Mouse (Mus musculus): ENCODE data around the gene Cd200r4. TPM values are rescaled to one million over a fixed set of nuclear protein-coding genes. Genes with fewer than 3 reads are reported as not detected.

Gene Cd200r4
- polyA plus RNA-seq (2014; fragmentation: Nextera tagmentation; extraction: Ambion mirVana), result not detected in 2 replicates

DNA sequence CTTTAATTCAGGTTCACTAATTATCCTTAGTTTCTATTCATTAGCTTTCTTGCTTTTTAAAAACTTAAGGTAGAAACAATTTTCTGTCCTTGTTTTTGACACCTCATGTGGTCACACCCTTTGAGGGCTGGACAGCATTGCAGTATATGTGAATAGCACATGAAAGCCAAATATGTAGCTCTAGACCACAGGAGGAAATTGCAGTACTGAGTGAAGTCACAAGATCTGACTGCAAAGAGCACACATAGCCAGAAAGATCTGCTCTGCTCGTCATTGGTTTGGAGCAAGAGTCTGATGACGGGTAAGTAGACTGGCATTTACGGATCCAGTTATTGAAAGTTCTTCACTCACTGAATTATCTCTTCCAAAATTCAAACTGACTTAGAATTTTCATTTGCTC lies at the start of gene Cd200r4:
Gene Cd200r4, plus strand, starts transcription at position 190 of the 400 bp plus-strand sequence.
- H3K36me3 ChIP-seq (replicated peaks; ENCODE audit: control insufficient read depth, insufficient read depth, low read depth, low read length), result no peaks in the 10 kb centered on the region
- no peaks in the 10 kb centered on the region for H3K27me3 ChIP-seq (ENCODE audit: control insufficient read depth, insufficient read depth, low read length)
- ATAC-seq (replicated peaks; ENCODE audit: insufficient number of reproducible peaks, low FRiP score, low TSS enrichment, low read depth) (no peak), DNase-seq (ENCODE audit: low spot score) (no peak)
- 88% methylated on average over 3 of the region's 3 CpGs for WGBS
- no peaks in the 10 kb centered on the region for H3K9me3 ChIP-seq (replicated peaks; ENCODE audit: control insufficient read depth, low read length)
- H3K27ac ChIP-seq (replicated peaks; ENCODE audit: low read depth, low read length), result no peak within 1 kb of the TSS
- no peak within 1 kb of the TSS for H3K9ac ChIP-seq (replicated peaks; ENCODE audit: low read length)
- H3K4me3 ChIP-seq (ENCODE audit: low read depth, low read length), result no peak within 1 kb of the TSS
- no peaks in the 10 kb centered on the region for H3K4me1 ChIP-seq (ENCODE audit: control insufficient read depth, insufficient read depth, low read length)
- no peak within 1 kb of the TSS for H3K4me2 ChIP-seq (ENCODE audit: low read depth, low read length)

DNA sequence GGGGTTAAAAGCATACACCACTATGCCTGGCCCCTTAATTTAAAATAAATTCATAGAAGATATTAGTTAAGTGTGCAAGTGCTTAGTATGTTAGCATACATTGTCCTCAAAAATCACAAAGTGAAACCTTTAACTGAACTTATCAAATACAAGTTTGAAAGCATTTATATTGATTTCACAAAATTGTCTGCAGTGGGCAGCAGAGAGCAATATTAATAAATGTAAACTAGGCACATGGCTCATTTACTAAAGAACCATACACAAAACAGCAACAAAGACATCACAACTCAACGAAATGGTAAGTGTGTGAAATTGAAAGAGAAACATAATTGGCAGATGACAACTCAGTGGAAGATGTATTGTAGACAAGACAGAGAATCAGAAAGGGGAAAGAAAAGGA lies 49.7 kb upstream of the Cd200r4 start:
- Histone ChIP-seq H3K9ac (replicated peaks; ENCODE audit: low read length) (no peak overlapping the region), H3K27ac (replicated peaks; ENCODE audit: low read depth, low read length) (no peak overlapping the region), H3K4me3 (ENCODE audit: low read depth, low read length) (no peak overlapping the region), H3K9me3 (replicated peaks; ENCODE audit: control insufficient read depth, low read length) (no peaks in the 10 kb centered on the region), H3K4me1 (ENCODE audit: control insufficient read depth, insufficient read depth, low read length) (no peaks in the 10 kb centered on the region), H3K27me3 (ENCODE audit: control insufficient read depth, insufficient read depth, low read length) (no peaks in the 10 kb centered on the region), H3K36me3 (replicated peaks; ENCODE audit: control insufficient read depth, insufficient read depth, low read depth, low read length) (no peaks in the 10 kb centered on the region), H3K4me2 (ENCODE audit: low read depth, low read length) (no peak overlapping the region)
- WGBS, result 59% methylated on average over 1 of the region's 1 CpGs
- ATAC-seq (replicated peaks; ENCODE audit: insufficient number of reproducible peaks, low FRiP score, low TSS enrichment, low read depth) (no peak), DNase-seq (ENCODE audit: low spot score) (no peak)

DNA sequence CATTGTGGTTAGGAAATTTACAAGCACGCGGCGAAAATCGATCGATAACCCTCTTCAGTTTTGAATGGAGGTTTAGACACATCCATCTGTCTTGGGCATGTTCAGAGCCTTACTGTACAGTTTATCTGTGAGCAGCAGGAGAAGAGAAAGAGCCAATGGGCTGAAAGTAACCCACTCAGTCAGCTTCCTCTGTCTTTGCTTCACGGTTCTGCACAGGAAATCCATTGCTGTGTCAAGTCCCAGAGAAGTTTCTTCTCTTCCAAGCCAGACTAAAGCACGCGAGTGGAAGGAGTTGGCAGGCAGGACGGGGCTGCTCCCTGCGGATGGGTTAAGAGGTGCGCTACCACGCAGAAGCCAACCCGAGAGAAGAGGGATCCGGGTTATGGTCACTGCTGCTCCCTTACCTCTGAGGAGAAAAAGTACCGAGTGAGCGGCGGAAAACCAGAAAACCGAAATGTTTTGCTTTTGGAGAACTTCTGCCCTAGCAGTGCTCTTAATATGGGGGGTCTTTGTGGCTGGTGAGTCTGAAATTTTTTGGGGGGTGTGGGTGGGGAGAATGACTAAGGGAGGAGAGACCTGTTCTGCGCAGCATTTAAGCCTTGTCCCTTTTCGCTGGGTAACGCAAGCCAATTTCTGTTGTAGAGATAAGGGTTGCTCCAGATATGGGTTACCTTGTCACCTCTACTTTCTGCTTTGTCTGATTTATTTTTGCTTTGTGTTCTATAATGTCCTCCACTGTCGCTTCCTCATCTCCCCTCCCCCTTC lies 45.8 kb upstream of the Cd200r4 start, which contains the start of gene Cd200r1:
Gene Cd200r1, plus strand, starts transcription at position 182 of the 765 bp plus-strand sequence.
- no peak within 1 kb of the TSS for H3K9ac ChIP-seq (replicated peaks; ENCODE audit: low read length)
- ATAC-seq (replicated peaks; ENCODE audit: insufficient number of reproducible peaks, low FRiP score, low TSS enrichment, low read depth), result no peak

DNA sequence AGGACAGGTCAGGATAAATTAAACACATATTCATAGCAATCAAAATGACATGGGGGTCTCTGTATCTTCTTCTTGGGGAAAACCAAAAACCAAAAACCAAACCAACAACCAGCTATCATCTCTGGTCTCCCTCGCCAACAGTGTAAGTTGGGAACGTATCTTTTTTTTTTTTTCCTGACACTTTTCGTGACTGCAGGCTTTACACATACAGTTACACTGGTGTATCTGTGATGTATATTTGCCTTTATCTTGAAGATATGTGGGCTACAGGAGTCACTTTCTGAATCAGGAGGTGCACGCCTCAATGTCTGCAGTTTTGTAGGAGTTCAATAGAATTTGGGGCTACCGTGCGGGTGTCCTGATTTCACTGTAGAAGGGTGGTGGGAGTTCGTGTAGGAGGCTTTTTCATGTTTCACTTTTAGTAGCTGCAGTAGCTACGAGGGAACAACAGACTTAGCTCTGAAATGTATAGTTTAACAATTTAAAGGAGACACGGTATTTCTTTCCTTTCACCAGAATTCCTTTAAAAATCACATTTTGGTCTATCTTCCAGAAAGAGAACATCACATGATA lies 45.1 kb upstream of the Cd200r4 start:
- ATAC-seq (replicated peaks; ENCODE audit: insufficient number of reproducible peaks, low FRiP score, low TSS enrichment, low read depth), result no peak
- 88% methylated on average over 9 of the region's 9 CpGs for WGBS
- Histone ChIP-seq H3K36me3 (replicated peaks; ENCODE audit: control insufficient read depth, insufficient read depth, low read depth, low read length) (no peaks in the 10 kb centered on the region), H3K4me2 (ENCODE audit: low read depth, low read length) (no peak overlapping the region), H3K9ac (replicated peaks; ENCODE audit: low read length) (no peak overlapping the region), H3K9me3 (replicated peaks; ENCODE audit: control insufficient read depth, low read length) (no peaks in the 10 kb centered on the region), H3K27ac (replicated peaks; ENCODE audit: low read depth, low read length) (no peak overlapping the region), H3K4me1 (ENCODE audit: control insufficient read depth, insufficient read depth, low read length) (no peaks in the 10 kb centered on the region), H3K27me3 (ENCODE audit: control insufficient read depth, insufficient read depth, low read length) (no peaks in the 10 kb centered on the region), H3K4me3 (ENCODE audit: low read depth, low read length) (no peak overlapping the region)
- no peak for DNase-seq (ENCODE audit: low spot score)

More for the DNA sequence above, 45.8 kb upstream of the Cd200r4 start, which contains the start of gene Cd200r1:
- Histone ChIP-seq H3K36me3 (replicated peaks; ENCODE audit: control insufficient read depth, insufficient read depth, low read depth, low read length) (no peaks in the 10 kb centered on the region), H3K27ac (replicated peaks; ENCODE audit: low read depth, low read length) (no peak within 1 kb of the TSS), H3K4me3 (ENCODE audit: low read depth, low read length) (no peak within 1 kb of the TSS), H3K9me3 (replicated peaks; ENCODE audit: control insufficient read depth, low read length) (no peaks in the 10 kb centered on the region), H3K27me3 (ENCODE audit: control insufficient read depth, insufficient read depth, low read length) (no peaks in the 10 kb centered on the region), H3K4me2 (ENCODE audit: low read depth, low read length) (no peak within 1 kb of the TSS), H3K4me1 (ENCODE audit: control insufficient read depth, insufficient read depth, low read length) (no peaks in the 10 kb centered on the region)
- no peak for DNase-seq (ENCODE audit: low spot score)
- 79% methylated on average over 22 of the region's 22 CpGs for WGBS

DNA sequence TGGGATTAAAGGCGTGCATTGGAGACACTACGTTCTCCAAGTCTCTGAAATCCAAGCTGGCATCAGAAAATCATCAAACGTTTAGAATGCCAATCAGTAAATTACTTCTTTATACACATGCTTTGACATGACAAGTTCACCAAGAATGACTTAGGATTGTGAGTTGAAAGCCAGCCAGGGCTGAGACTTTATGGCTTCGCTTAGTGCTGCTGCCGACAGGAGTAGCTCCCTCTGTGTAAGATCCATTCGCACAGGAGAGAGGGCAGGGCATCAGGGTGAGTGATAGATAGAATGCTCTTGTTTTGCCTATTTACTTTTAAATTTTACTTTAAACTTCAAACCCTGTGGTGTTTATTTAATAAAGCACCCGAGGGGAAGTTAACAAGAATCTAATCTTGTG lies 44.0 kb upstream of the Cd200r4 start:
- Histone ChIP-seq H3K9ac (replicated peaks; ENCODE audit: low read length) (no peak overlapping the region), H3K27ac (replicated peaks; ENCODE audit: low read depth, low read length) (no peak overlapping the region), H3K4me3 (ENCODE audit: low read depth, low read length) (no peak overlapping the region), H3K4me1 (ENCODE audit: control insufficient read depth, insufficient read depth, low read length) (no peaks in the 10 kb centered on the region), H3K4me2 (ENCODE audit: low read depth, low read length) (no peak overlapping the region), H3K27me3 (ENCODE audit: control insufficient read depth, insufficient read depth, low read length) (no peaks in the 10 kb centered on the region), H3K9me3 (replicated peaks; ENCODE audit: control insufficient read depth, low read length) (no peaks in the 10 kb centered on the region), H3K36me3 (replicated peaks; ENCODE audit: control insufficient read depth, insufficient read depth, low read depth, low read length) (no peaks in the 10 kb centered on the region)
- no peak for ATAC-seq (replicated peaks; ENCODE audit: insufficient number of reproducible peaks, low FRiP score, low TSS enrichment, low read depth)
- DNase-seq (ENCODE audit: low spot score), result no peak
- 88% methylated on average over 7 of the region's 7 CpGs for WGBS

DNA sequence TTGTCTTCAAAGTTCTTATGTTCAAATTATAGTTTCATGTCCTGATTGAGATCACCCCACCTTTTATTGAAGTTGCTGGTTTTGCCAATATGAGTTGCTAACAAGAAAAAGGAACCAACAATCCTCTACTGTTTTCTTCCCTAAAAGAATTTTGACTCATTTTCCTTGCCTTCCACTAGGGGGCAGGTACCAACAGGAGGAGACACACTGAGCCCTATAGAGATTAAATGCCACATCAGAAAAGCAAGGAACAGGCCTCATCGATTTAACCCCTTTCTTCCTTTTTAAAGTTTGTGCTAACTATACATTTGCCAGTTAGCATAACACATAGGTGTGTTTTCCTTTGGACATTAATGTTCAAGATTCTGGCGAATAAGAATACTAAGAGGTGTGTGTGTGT lies 43.6 kb upstream of the Cd200r4 start:
- DNase-seq (ENCODE audit: low spot score) (peak; percentile 51), ATAC-seq (replicated peaks; ENCODE audit: insufficient number of reproducible peaks, low FRiP score, low TSS enrichment, low read depth) (no peak)
- Histone ChIP-seq H3K9me3 (replicated peaks; ENCODE audit: control insufficient read depth, low read length) (no peaks in the 10 kb centered on the region), H3K4me3 (ENCODE audit: low read depth, low read length) (no peak overlapping the region), H3K4me1 (ENCODE audit: control insufficient read depth, insufficient read depth, low read length) (no peaks in the 10 kb centered on the region), H3K36me3 (replicated peaks; ENCODE audit: control insufficient read depth, insufficient read depth, low read depth, low read length) (no peaks in the 10 kb centered on the region), H3K27ac (replicated peaks; ENCODE audit: low read depth, low read length) (no peak overlapping the region), H3K4me2 (ENCODE audit: low read depth, low read length) (no peak overlapping the region), H3K9ac (replicated peaks; ENCODE audit: low read length) (no peak overlapping the region), H3K27me3 (ENCODE audit: control insufficient read depth, insufficient read depth, low read length) (no peaks in the 10 kb centered on the region)
- WGBS, result 45% methylated on average over 2 of the region's 2 CpGs

DNA sequence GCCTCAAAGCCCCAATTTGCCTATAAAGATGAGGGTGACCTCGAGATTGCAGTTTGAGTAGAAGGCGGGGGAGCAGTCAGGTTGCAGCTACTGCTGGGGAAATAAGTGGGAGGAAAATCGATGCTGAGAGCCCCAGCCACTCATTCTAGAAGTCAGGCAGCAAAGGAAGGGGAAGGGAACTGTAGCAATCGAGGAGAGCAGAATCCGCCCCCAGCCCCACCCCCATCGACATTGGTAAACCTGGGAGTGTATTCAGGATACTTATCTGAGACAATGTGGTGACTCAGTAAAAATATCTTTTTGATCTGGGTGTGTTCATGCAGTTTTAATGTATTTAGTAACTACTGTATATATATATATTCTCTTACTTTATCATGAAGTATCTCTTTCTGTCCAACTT lies 39.0 kb upstream of the Cd200r4 start:
- Histone ChIP-seq H3K4me2 (ENCODE audit: low read depth, low read length) (no peak overlapping the region), H3K4me1 (ENCODE audit: control insufficient read depth, insufficient read depth, low read length) (no peaks in the 10 kb centered on the region), H3K36me3 (replicated peaks; ENCODE audit: control insufficient read depth, insufficient read depth, low read depth, low read length) (no peaks in the 10 kb centered on the region), H3K27me3 (ENCODE audit: control insufficient read depth, insufficient read depth, low read length) (no peaks in the 10 kb centered on the region), H3K9me3 (replicated peaks; ENCODE audit: control insufficient read depth, low read length) (no peaks in the 10 kb centered on the region), H3K4me3 (ENCODE audit: low read depth, low read length) (no peak overlapping the region), H3K27ac (replicated peaks; ENCODE audit: low read depth, low read length) (no peak overlapping the region), H3K9ac (replicated peaks; ENCODE audit: low read length) (no peak overlapping the region)
- ATAC-seq (replicated peaks; ENCODE audit: insufficient number of reproducible peaks, low FRiP score, low TSS enrichment, low read depth) (no peak), DNase-seq (ENCODE audit: low spot score) (no peak)
- 77% methylated on average over 6 of the region's 6 CpGs for WGBS

DNA sequence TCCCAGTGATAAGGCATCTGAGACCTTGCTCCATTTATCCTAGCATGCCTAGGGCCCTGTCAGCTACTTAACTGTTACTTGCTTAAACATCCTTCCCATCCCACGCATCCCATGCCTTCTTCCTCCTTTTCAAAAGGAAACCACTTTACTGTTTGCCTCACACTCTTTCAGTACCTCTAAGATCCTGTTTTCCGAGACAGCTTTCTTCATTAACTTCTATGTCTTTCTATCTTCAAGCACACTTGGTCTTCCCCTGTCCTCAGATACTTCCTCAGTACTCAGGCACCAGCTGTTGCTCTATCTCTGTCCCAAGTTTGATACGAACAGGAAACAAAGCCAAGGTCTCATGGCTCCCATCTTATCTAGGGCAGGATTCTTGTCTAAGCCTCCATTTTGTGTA lies 37.9 kb upstream of the Cd200r4 start:
- no peak overlapping the region for H3K27ac ChIP-seq (replicated peaks; ENCODE audit: low read depth, low read length)
- no peaks in the 10 kb centered on the region for H3K27me3 ChIP-seq (ENCODE audit: control insufficient read depth, insufficient read depth, low read length)
- 92% methylated on average over 3 of the region's 3 CpGs for WGBS
- no peaks in the 10 kb centered on the region for H3K36me3 ChIP-seq (replicated peaks; ENCODE audit: control insufficient read depth, insufficient read depth, low read depth, low read length)
- ATAC-seq (replicated peaks; ENCODE audit: insufficient number of reproducible peaks, low FRiP score, low TSS enrichment, low read depth) (no peak), DNase-seq (ENCODE audit: low spot score) (no peak)
- H3K9ac ChIP-seq (replicated peaks; ENCODE audit: low read length), result no peak overlapping the region
- no peaks in the 10 kb centered on the region for H3K4me1 ChIP-seq (ENCODE audit: control insufficient read depth, insufficient read depth, low read length)
- no peak overlapping the region for H3K4me3 ChIP-seq (ENCODE audit: low read depth, low read length)
- H3K9me3 ChIP-seq (replicated peaks; ENCODE audit: control insufficient read depth, low read length), result no peaks in the 10 kb centered on the region
- no peak overlapping the region for H3K4me2 ChIP-seq (ENCODE audit: low read depth, low read length)

Measured in embryonic facial prominence, embryonic 11.5 days (tissue).